Mouse (Mus musculus): ENCODE data around the gene Rap1b.

The Rap1b gene

GRCm38 (mm10) chr10:117812501-117812900 lies 33.3 kb downstream of the Rap1b start:
- no peak for DNase-seq

- DNase-seq: no peak
Measured at GRCm38 (mm10) chr10:117811555-117811954, 34.3 kb downstream of the Rap1b start.

- no peak for DNase-seq
Measured at GRCm38 (mm10) chr10:117810506-117810905, 35.3 kb downstream of the Rap1b start.

- no peak for DNase-seq
Measured at GRCm38 (mm10) chr10:117808068-117808467, 37.8 kb downstream of the Rap1b start.

- no peak for DNase-seq
Measured at GRCm38 (mm10) chr10:117805919-117806318, 39.9 kb downstream of the Rap1b start.

- DNase-seq: no peak
Measured at GRCm38 (mm10) chr10:117803870-117804850, 41.7 kb downstream of the Rap1b start.

- no peak for DNase-seq
Measured at GRCm38 (mm10) chr10:117801886-117802285, 43.9 kb downstream of the Rap1b start.

GRCm38 (mm10) chr10:117799806-117800205 lies 46.0 kb downstream of the Rap1b start:
- DNase-seq: no peak

GRCm38 (mm10) chr10:117798436-117799035 lies 47.3 kb downstream of the Rap1b start:
- DNase-seq: no peak

GRCm38 (mm10) chr10:117797684-117798083 lies 48.2 kb downstream of the Rap1b start:
- no peak for DNase-seq

- no peak for DNase-seq
Measured at GRCm38 (mm10) chr10:117797106-117797505, 48.7 kb downstream of the Rap1b start.

GRCm38 (mm10) chr10:117796181-117796580 lies 49.7 kb downstream of the Rap1b start:
- DNase-seq: no peak

- DNase-seq: no peak
Measured at GRCm38 (mm10) chr10:117795206-117795605, 50.6 kb downstream of the Rap1b start.

- no peak for DNase-seq
Measured at GRCm38 (mm10) chr10:117793436-117794030, 52.3 kb downstream of the Rap1b start.

- peak; percentile 100 for DNase-seq
Measured at GRCm38 (mm10) chr10:117792141-117793091, 53.4 kb downstream of the Rap1b start, which contains the start of gene Nup107. Nup107 (minus strand) TSS chr10:117792705.

GRCm38 (mm10) chr10:117791171-117791470 lies 54.7 kb downstream of the Rap1b start:
- no peak for DNase-seq

- no peak for DNase-seq
Measured at GRCm38 (mm10) chr10:117790421-117791170, 55.2 kb downstream of the Rap1b start.

GRCm38 (mm10) chr10:117790011-117790410 lies 55.8 kb downstream of the Rap1b start:
- DNase-seq: no peak

GRCm38 (mm10) chr10:117784646-117785045 lies 61.2 kb downstream of the Rap1b start:
- DNase-seq: no peak

GRCm38 (mm10) chr10:117783786-117784420 lies 61.9 kb downstream of the Rap1b start:
- DNase-seq: no peak
